8 mouse cellular contexts compared by ENCODE assay signal in genomic region chr9:50603189-50603997, GRCm38 (mm10). TPM values are rescaled to one million over a fixed set of nuclear protein-coding genes. Genes with fewer than 3 reads are reported as not detected.
DNase-seq lines count a peak whose midpoint lies in the region; ATAC-seq and TF ChIP-seq lines count a peak whose summit lies in the region.

Sdhd (minus strand) TSS chr9:50603812.
Timm8b (plus strand) TSS chr9:50603910.

- peak within 1 kb of the TSS; percentile 98 for H3K27ac ChIP-seq in gastrocnemius, adult 2 months
- H3K27ac ChIP-seq in hindbrain, postnatal 0 days: peak within 1 kb of the TSS; percentile 87
- peak within 1 kb of the TSS; percentile 94 for H3K27ac ChIP-seq in left cerebral cortex, adult 2 months

- peaks cover 17% of the 10 kb centered on the region for H3K4me1 ChIP-seq in hindbrain, postnatal 0 days (ENCODE audit: insufficient read depth, low read length)

- under 1% methylated on average over 48 of the region's 48 CpGs for WGBS in hindbrain, postnatal 0 days

- H3K27me3 ChIP-seq in hindbrain, postnatal 0 days (ENCODE audit: insufficient read depth, low read length): no peaks in the 10 kb centered on the region

- TF ChIP-seq CTCF in gastrocnemius, adult 2 months (IDR thresholded peaks at IDR 0.05): no peak
- no peak for TF ChIP-seq CTCF in hindbrain, postnatal 0 days (IDR thresholded peaks at IDR 0.05; ENCODE audit: low read depth)
- no peak; the same call in 1 of the 2 replicates for TF ChIP-seq CTCF in left cerebral cortex, adult 2 months (IDR thresholded peaks at IDR 0.05)

- no peaks in the 10 kb centered on the region for H3K9me3 ChIP-seq in hindbrain, postnatal 0 days (ENCODE audit: low read length)

- peak; percentile 98 for DNase-seq in ZHBTc4 (ENCODE audit: low read depth, low spot score)
- peak; percentile 95 for DNase-seq in gastrocnemius, adult 2 months
- peak; percentile 98 for DNase-seq in hindbrain, postnatal 0 days (ENCODE audit: low spot score)
- peak; percentile 91 to 94 for DNase-seq in left cerebral cortex, adult 2 months (ENCODE audit: extremely low spot score in 1 of 2, low spot score in 2 of 2)
- peak; percentile 96 to 97 for DNase-seq in right cerebral cortex, adult 2 months (ENCODE audit: low spot score in 2 of 2)
- DNase-seq in urinary bladder, postnatal 14 days (ENCODE audit: low spot score): peak; percentile 93

- peak within 1 kb of the TSS; percentile 86 for H3K9ac ChIP-seq in hindbrain, postnatal 0 days (replicated peaks; ENCODE audit: low read length)

- intact Hi-C loops in gastrocnemius, adult 2 months (cut with DNase I): no loop called here
- intact Hi-C loops in left cerebral cortex, adult 2 months (cut with DNase I): no loop called here

- peak within 1 kb of the TSS; percentile 77 for H3K4me3 ChIP-seq in gastrocnemius, adult 2 months
- H3K4me3 ChIP-seq in hindbrain, postnatal 0 days (ENCODE audit: low read length): peak within 1 kb of the TSS; percentile 90
- H3K4me3 ChIP-seq in left cerebral cortex, adult 2 months: peak within 1 kb of the TSS; percentile 81

- peak; percentile 96 for ATAC-seq in common myeloid progenitor, adult 5-6 weeks (replicated peaks; ENCODE audit: low read depth, poor library complexity, severe bottlenecking)
- ATAC-seq in hindbrain, postnatal 0 days: peak; percentile 98
- ATAC-seq in megakaryocyte, adult 5-6 weeks (ENCODE audit: poor library complexity, severe bottlenecking): peak; percentile 93

- H3K36me3 ChIP-seq in hindbrain, postnatal 0 days (ENCODE audit: insufficient read depth, low read length): peaks cover 25% of the 10 kb centered on the region

- peak within 1 kb of the TSS; percentile 86 for H3K4me2 ChIP-seq in hindbrain, postnatal 0 days (ENCODE audit: low read depth, low read length)

RNA-seq across cellular contexts. Expression of gene Sdhd, which starts in this region (rescaled TPM):
- total RNA-seq in common myeloid progenitor, adult 5-6 weeks (2017): 172 and 173 TPM in 2 replicates
- 100 to 1,000 TPM; 269 to 419 TPM for total RNA-seq in gastrocnemius, adult 2 months (2021)
- total RNA-seq in hindbrain, postnatal 0 days (2014; rRNA removed): 217 and 251 TPM in 2 replicates
- 355 and 363 TPM in 2 replicates for polyA plus RNA-seq in hindbrain, postnatal 0 days (2015; fragmentation: Nextera tagmentation; extraction: Ambion mirVana)
- total RNA-seq in left cerebral cortex, adult 2 months (2021): 100 to 1,000 TPM in 1 of 2 experiments, 10 to 100 TPM in 1; 97.9 to 114 TPM
- 165 and 185 TPM in 2 replicates for total RNA-seq in megakaryocyte, adult 5-6 weeks (2015)
- total RNA-seq in megakaryocyte, adult 5-6 weeks (2017): 130 and 132 TPM in 2 replicates

RNA-seq across cellular contexts. Expression of gene Timm8b, which starts in this region (rescaled TPM):
- 147 and 199 TPM in 2 replicates for total RNA-seq in common myeloid progenitor, adult 5-6 weeks (2017)
- 100 to 1,000 TPM; 211 to 231 TPM for total RNA-seq in gastrocnemius, adult 2 months (2021)
- total RNA-seq in hindbrain, postnatal 0 days (2014; rRNA removed): 131 and 165 TPM in 2 replicates
- polyA plus RNA-seq in hindbrain, postnatal 0 days (2015; fragmentation: Nextera tagmentation; extraction: Ambion mirVana): 442 and 445 TPM in 2 replicates
- 100 to 1,000 TPM; 216 to 226 TPM for total RNA-seq in left cerebral cortex, adult 2 months (2021)
- 78.7 and 89.2 TPM in 2 replicates for total RNA-seq in megakaryocyte, adult 5-6 weeks (2015)
- 163 and 189 TPM in 2 replicates for total RNA-seq in megakaryocyte, adult 5-6 weeks (2017)

Comparison
In these comparisons a context has a peak if more than half of its experiments do, and no peak if none do; other contexts are left out.
1. Peak in every context shown above with its lines: DNase-seq, ATAC-seq, H3K4me3 ChIP-seq and H3K27ac ChIP-seq.